Mouse (Mus musculus) R1 (cell line): ENCODE data around the gene Mettl14.

Experiments used
- DNase-seq: peaks from one replicate; pipeline ENCODE4 v3.0.0-alpha.2; 2018; ENCODE audit warnings: low read depth, low spot score

Gene Mettl14

DNA sequence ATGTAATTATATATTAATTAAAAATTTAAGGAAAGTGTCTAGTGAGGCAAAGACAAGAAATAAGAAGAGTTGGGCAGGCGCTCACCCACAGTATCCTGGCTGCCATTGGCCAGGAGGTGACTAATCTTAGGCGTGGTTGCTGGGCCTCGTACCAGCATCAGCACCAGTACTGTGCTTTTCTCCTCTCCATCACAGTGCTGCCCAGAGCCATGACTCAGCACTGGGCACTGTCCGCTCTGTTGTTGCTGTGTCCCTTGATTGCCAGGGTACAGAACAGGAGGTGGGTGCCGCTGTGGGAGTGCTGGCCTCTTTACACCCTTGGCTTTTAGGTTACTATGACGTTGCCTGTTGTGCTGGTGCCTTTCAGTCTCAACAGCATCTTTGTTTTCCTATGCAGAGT is 64.3 kb downstream of the Mettl14 start:
- DNase-seq = no peak

DNA sequence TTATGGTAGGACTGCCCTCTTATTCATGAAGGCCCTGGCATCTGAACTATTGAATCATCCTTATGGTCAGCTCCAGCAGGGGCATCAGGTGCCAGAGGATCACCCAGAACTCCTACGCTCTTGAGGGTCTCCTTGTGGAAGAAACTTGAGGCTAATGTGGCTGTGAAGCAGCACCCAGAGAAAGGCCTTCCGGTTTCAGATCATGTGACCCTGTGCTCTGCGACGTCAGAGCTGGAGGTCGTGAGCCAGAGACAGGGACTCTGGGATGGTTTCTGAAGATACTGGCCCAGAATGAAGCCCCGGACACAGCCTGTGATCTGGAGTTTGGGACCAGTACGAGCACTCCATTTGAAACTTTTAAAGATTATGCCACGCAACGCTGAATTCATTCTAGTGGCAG is 65.6 kb downstream of the Mettl14 start:
- peak; percentile 67 for DNase-seq
